Mouse (Mus musculus): Measurements from ENCODE around the gene Ubc.

Ubc gene

GRCm38 (mm10) chr5:125383637-125384420 is 6.2 kb downstream of the Ubc start:
- DNase-seq (ENCODE audit: low spot score in 2 of 2) = no peak

GRCm38 (mm10) chr5:125382673-125383558 is 7.1 kb downstream of the Ubc start:
- peak in 1 of 2 experiments; percentile 34 for DNase-seq (ENCODE audit: low spot score in 2 of 2)

GRCm38 (mm10) chr5:125381954-125382672 is 7.9 kb downstream of the Ubc start:
- no peak for DNase-seq (ENCODE audit: low spot score in 2 of 2)

GRCm38 (mm10) chr5:125378919-125379318 is 11.1 kb downstream of the Ubc start:
- no peak for DNase-seq (ENCODE audit: low spot score in 2 of 2)

GRCm38 (mm10) chr5:125377214-125377613 is 12.8 kb downstream of the Ubc start:
- DNase-seq (ENCODE audit: low spot score in 2 of 2) = no peak

- no peak for DNase-seq (ENCODE audit: low spot score in 2 of 2)
Observed at GRCm38 (mm10) chr5:125375871-125376270, 14.1 kb downstream of the Ubc start.

GRCm38 (mm10) chr5:125372027-125372426 is 18.0 kb downstream of the Ubc start:
- DNase-seq (ENCODE audit: low spot score in 2 of 2) = no peak

- no peak for DNase-seq (ENCODE audit: low spot score in 2 of 2)
Observed at GRCm38 (mm10) chr5:125370950-125371693, 18.9 kb downstream of the Ubc start.

GRCm38 (mm10) chr5:125368568-125368967 is 21.4 kb downstream of the Ubc start:
- DNase-seq (ENCODE audit: low spot score in 2 of 2) = peak in 1 of 2 experiments; percentile 65

GRCm38 (mm10) chr5:125368156-125368555 is 21.8 kb downstream of the Ubc start:
- DNase-seq (ENCODE audit: low spot score in 2 of 2) = no peak

GRCm38 (mm10) chr5:125364851-125365429 is 25.1 kb downstream of the Ubc start:
- DNase-seq (ENCODE audit: low spot score in 2 of 2) = no peak

- DNase-seq (ENCODE audit: low spot score in 2 of 2) = no peak
Observed at GRCm38 (mm10) chr5:125363894-125364293, 26.1 kb downstream of the Ubc start.

- DNase-seq (ENCODE audit: low spot score in 2 of 2) = no peak
Observed at GRCm38 (mm10) chr5:125360981-125361510, 29.0 kb downstream of the Ubc start.

GRCm38 (mm10) chr5:125360566-125360965 is 29.4 kb downstream of the Ubc start:
- DNase-seq (ENCODE audit: low spot score in 2 of 2) = no peak

- DNase-seq (ENCODE audit: low spot score in 2 of 2) = no peak
Observed at GRCm38 (mm10) chr5:125358270-125358608, 31.8 kb downstream of the Ubc start.

- DNase-seq (ENCODE audit: low spot score in 2 of 2) = no peak
Observed at GRCm38 (mm10) chr5:125357543-125358269, 32.3 kb downstream of the Ubc start.

GRCm38 (mm10) chr5:125355650-125356049 is 34.4 kb downstream of the Ubc start:
- no peak for DNase-seq (ENCODE audit: low spot score in 2 of 2)

GRCm38 (mm10) chr5:125354885-125355492 is 35.0 kb downstream of the Ubc start:
- no peak for DNase-seq (ENCODE audit: low spot score in 2 of 2)

- DNase-seq (ENCODE audit: low spot score in 2 of 2) = no peak
Observed at GRCm38 (mm10) chr5:125352781-125353294, 37.2 kb downstream of the Ubc start.
